Mouse (Mus musculus) kidney, postnatal 0 days (tissue): ENCODE measurements at regions not wholly inside any gene's neighbourhood (a gene's known extent, or its start where the extent isn't known, plus 50 kb on each side); places are given as distances from the start of the nearest gene placed in this dataset.

ENCODE experiments used
- ATAC-seq: fragments of 200-750 bp; cut with Nextera tagmentation; replicated peaks from 2 replicates; pipeline ENCODE4 v1.8.0; 2017; ENCODE audit warnings: low read depth, moderate number of reproducible peaks, moderate TSS enrichment, moderate library complexity; ENCODE audit not compliant: low FRiP score
- DNase-seq: peaks from one replicate; pipeline ENCODE4 v3.0.0-alpha.2; 2016; ENCODE audit warnings: low spot score
- H3K27ac ChIP-seq: fragments of 300-500 bp; sonication (generic); 2 replicates; pipeline ENCODE4 v1.5.1; 2014; ENCODE audit warnings: mild to moderate bottlenecking
- H3K27me3 ChIP-seq: fragments of 300-500 bp; sonication (generic); 2 replicates; pipeline ENCODE4 v1.6.1; 2014; ENCODE audit warnings: low read length, mixed read lengths; ENCODE audit not compliant: insufficient read depth
- H3K36me3 ChIP-seq: fragments of 300-500 bp; sonication (generic); 2 replicates; pipeline ENCODE4 v1.6.1; 2014; ENCODE audit warnings: low read length, mixed read lengths; ENCODE audit not compliant: insufficient read depth
- H3K4me1 ChIP-seq: fragments of 300-500 bp; sonication (generic); replicated peaks from 2 replicates; pipeline ENCODE4 v1.6.1; 2014; ENCODE audit warnings: antibody characterized with exemption, low read length, mixed read lengths; ENCODE audit not compliant: insufficient read depth
- H3K4me2 ChIP-seq: fragments of 300-500 bp; sonication (generic); 2 replicates; pipeline ENCODE4 v1.6.1; 2014; ENCODE audit warnings: mild to moderate bottlenecking, low read length, moderate library complexity, mixed read lengths
- H3K4me3 ChIP-seq: fragments of 300-500 bp; sonication (generic); replicated peaks from 2 replicates; pipeline ENCODE4 v1.5.1; 2014; ENCODE audit warnings: low read depth, low read length
- H3K9ac ChIP-seq: fragments of 300-500 bp; sonication (generic); 2 replicates; pipeline ENCODE4 v1.6.1; 2014; ENCODE audit warnings: low read depth, low read length
- H3K9me3 ChIP-seq: fragments of 300-500 bp; sonication (generic); replicated peaks from 2 replicates; pipeline ENCODE4 v1.6.1; 2016; ENCODE audit warnings: low read length, inconsistent platforms, mixed read lengths
- CTCF ChIP-seq: IDR thresholded peaks from 2 replicates; pipeline ENCODE4 v1.5.1; 2016; ENCODE audit warnings: antibody characterized with exemption, low read depth, mild to moderate bottlenecking, moderate library complexity
- WGBS: fragments of 180-500 bp; shearing (Covaris S2); extraction: QIAGEN DNeasy Blood & Tissue Kit; methylation state at CpG from one replicate; pipeline ENCODE4 v1.1.7; 2014; 5-methylcytosine and 5-hydroxymethylcytosine counted together

GRCm38 (mm10) chr14:26357242-26357641 is 99.5 kb downstream of the Duxbl3 start:
- Histone ChIP-seq H3K4me2 (no peak overlapping the region), H3K9ac (peak overlapping the region; percentile 14; the same call in 1 of the 2 replicates), H3K36me3 (no peaks in the 10 kb centered on the region), H3K4me3 (no peak overlapping the region), H3K4me1 (peaks cover 6% of the 10 kb centered on the region; the same call in 1 of the 2 replicates), H3K27ac (no peak overlapping the region), H3K27me3 (no peaks in the 10 kb centered on the region), H3K9me3 (no peaks in the 10 kb centered on the region)
- DNase-seq = peak; percentile 65
- no peak for TF ChIP-seq CTCF
- peak; percentile 76; the same call in 1 of the 2 replicates for ATAC-seq
- 15% methylated on average over 6 of the region's 6 CpGs for WGBS

GRCm38 (mm10) chr14:26357996-26358395 is 100.2 kb downstream of the Duxbl3 start:
- Histone ChIP-seq H3K9ac (no peak overlapping the region), H3K27me3 (no peaks in the 10 kb centered on the region), H3K36me3 (no peaks in the 10 kb centered on the region), H3K27ac (no peak overlapping the region), H3K4me1 (peaks cover 6% of the 10 kb centered on the region; the same call in 1 of the 2 replicates), H3K9me3 (no peaks in the 10 kb centered on the region), H3K4me3 (no peak overlapping the region), H3K4me2 (no peak overlapping the region)
- TF ChIP-seq CTCF = no peak
- ATAC-seq (no peak), DNase-seq (no peak)
- WGBS = 61% methylated on average over 8 of the region's 8 CpGs

- H3K9ac ChIP-seq = no peak overlapping the region
- 49% methylated on average over 4 of the region's 4 CpGs for WGBS
- no peak overlapping the region for H3K27ac ChIP-seq
- H3K4me2 ChIP-seq = no peak overlapping the region
- no peaks in the 10 kb centered on the region for H3K9me3 ChIP-seq
- no peaks in the 10 kb centered on the region for H3K27me3 ChIP-seq
- H3K4me3 ChIP-seq = no peak overlapping the region
- no peak for ATAC-seq
- H3K36me3 ChIP-seq = no peaks in the 10 kb centered on the region
- DNase-seq = no peak
- no peak for TF ChIP-seq CTCF
- H3K4me1 ChIP-seq = peaks cover 6% of the 10 kb centered on the region; the same call in 1 of the 2 replicates
These were observed 102.3 kb downstream of the Duxbl3 start for GRCm38 (mm10) chr14:26360071-26360470.

- H3K4me2 ChIP-seq = no peak overlapping the region
- ATAC-seq = no peak
- no peaks in the 10 kb centered on the region for H3K36me3 ChIP-seq
- no peak overlapping the region for H3K27ac ChIP-seq
- H3K9me3 ChIP-seq = no peaks in the 10 kb centered on the region
- 94% methylated on average over 3 of the region's 3 CpGs for WGBS
- peaks cover 6% of the 10 kb centered on the region; the same call in 1 of the 2 replicates for H3K4me1 ChIP-seq
- H3K27me3 ChIP-seq = no peaks in the 10 kb centered on the region
- DNase-seq = no peak
- no peak overlapping the region for H3K9ac ChIP-seq
- H3K4me3 ChIP-seq = no peak overlapping the region
- no peak for TF ChIP-seq CTCF
These were observed 103.4 kb downstream of the Duxbl3 start for GRCm38 (mm10) chr14:26361206-26361605.
